Mouse (Mus musculus) adrenal gland, postnatal 14 days (tissue): ENCODE measurements around the gene Senp6. TPM values are rescaled to one million over a fixed set of nuclear protein-coding genes. Genes with fewer than 3 reads are reported as not detected.
"Not testable (repeated sequence)": the region's sequence is repeated elsewhere in the genome, so short reads cannot be mapped to it uniquely, and the experiment has no call there.

Source experiments
- DNase-seq: peaks from one replicate; pipeline ENCODE4 v3.0.0; 2021; ENCODE audit warnings: mixed read lengths
- total RNA-seq: library from RNA; stranded (reverse); gene quantifications from 2 replicates; pipeline ENCODE4 v1.2.3, GENCODE M21; 2021

Gene Senp6
- total RNA-seq, 1 experiment from 2014 or later = 110 TPM

DNA sequence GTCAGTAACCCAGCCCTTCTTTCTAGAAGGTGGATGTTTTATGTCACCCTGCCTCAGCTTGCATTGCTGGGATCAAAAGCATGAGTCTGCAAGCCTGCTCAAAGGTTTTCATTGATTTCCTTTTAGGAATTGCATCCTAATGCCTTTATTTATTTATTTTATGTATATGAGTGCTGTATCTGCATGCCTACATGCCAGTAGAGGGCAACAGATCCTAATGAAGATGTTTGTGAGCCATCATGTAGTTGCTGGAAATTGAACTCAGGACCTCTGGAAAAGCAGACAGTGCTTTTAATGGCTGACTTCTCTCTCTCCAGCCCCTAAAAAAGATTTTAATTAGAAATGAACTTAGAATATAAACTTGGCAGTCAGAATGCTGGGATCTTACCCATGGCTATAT lies 8.2 kb downstream of the Senp6 start:
- no peak for DNase-seq

DNA sequence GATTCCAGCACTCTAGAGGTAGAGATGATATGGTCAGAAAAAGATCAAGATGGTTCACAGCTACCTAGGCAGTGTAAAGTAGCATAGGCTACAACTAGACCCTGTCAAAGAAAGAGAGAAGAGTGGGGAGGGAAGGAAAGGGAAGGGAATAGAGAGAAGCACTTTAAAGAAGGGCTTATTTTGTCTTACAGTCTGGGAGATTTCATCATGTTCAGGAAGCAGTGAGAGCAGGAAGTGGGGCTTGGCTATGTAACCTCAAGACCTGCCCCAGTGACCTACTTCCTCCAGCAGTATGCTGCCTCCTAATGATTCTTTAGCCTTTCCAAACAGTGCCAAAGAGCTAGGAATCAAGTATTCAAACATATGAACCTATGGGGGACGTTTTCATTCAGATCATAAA lies 14.2 kb downstream of the Senp6 start:
- DNase-seq = no peak

DNA sequence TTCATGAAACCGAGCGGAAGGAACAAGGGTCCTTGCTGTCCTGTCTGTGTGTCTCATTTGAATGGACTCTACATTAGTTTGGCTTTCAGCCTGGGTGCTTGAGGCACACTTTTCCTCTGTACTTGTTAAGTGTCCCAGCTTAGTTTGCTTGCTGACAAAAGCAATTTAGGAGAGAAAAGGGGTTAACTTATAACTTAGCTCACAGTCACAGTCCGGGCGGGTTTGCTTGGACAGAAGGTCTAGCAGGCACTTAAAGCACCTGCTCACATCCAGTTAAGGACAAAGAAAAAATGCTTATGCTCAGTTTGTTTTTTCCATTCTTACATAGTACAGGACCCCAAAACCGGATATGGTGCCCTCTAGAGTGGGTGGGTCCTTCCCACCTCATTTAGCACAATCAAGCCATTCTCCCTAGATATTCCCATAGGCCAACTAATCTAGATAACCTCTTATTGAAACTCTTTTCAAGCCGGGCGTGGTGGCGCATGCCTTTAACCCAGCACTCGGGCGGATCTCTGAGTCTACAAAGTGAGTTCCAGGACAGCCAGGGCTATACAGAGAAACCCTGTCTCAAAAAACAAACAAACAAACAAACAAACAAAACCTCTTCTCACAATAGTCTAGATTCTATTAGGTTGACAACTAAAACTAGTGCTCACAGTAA lies 17.9 kb downstream of the Senp6 start:
- no peak for DNase-seq

DNA sequence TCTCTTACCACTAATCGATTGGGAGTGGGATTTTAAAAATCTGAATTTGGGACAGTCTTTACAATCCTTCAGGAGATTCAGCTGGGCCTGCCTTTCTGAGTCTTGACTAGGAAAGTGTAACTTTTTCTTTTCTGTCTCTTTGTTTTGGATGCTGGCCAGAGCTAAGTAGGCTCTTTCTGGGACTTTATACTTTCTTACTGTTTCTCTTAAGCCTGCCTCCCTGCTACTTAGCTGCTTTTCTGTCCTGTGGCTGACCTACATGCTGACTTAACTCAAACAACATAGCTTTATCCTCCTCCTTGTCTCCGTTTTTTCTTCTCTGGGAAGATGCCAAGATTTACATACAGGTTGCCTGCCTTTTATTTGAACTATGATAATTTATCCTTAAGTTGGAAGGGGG lies 19.0 kb downstream of the Senp6 start:
- no peak for DNase-seq

DNA sequence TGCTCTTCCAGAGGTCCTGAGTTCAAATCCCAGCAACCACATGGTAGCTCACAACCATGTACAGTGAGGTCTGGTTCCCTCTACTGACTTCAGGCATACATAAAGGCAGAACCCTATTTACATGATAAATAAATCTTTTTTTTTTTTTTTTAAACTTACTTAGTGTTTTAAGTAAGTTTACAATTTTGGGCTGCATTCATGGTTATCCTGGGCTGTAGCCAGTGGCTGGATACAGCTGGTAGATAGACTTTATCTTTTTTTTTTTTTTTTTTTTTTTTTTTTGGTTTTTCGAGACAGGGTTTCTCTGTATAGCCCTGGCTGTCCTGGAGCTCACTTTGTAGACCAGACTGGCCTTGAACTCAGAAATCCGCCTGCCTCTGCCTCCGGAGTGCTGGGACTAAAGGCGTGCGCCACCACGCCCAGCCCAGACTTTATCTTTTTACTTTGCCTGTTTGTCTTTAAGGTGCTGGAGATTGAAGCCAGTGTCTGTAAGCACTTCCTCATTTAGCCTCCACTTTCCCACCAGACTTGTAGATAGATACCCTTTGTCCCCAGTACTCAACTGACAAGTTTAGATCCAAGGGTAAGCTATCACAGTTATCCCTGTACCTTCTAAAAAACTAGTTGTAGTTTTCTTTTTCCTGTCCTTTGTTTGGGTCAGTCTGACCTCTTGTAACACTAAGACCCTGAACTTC lies 19.7 kb downstream of the Senp6 start:
- DNase-seq = not testable (repeated sequence)

DNA sequence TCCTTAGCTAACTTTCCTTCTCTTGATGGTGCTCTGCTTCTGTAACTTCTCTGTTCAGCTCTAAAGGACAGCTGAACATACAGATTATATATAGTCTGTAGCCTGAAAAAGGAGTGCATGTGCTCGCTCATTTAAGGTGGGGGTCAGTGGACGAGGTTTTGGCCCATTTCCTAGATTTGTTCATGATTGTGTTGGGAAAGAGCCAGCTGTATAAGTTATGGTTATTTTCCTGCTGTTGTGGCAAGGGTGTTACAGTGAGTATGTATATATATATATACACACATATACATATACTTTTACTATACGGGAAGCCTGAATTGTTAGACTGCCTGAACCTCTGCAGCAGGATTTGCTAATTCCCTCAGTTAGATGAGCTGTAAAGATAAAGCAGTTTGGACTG lies 22.7 kb downstream of the Senp6 start:
- no peak for DNase-seq

DNA sequence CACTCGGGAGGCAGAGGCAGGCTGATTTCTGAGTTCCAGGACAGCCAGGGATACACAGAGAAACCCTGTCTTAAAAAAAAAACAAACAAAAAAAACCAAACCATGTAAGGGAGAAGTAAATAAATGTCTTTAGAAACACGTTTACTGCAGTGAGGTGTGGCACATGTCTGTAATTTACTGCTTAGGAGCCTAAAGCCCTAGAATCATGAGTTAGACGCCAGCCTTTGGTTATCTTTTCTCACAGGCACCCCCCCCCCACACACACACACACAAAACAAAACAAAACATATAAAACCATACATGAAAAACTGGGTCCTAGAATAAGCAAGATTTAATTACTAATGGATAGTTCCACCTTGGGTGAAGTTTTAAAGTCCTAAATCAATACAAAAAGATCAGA lies 29.6 kb downstream of the Senp6 start:
- DNase-seq = no peak

DNA sequence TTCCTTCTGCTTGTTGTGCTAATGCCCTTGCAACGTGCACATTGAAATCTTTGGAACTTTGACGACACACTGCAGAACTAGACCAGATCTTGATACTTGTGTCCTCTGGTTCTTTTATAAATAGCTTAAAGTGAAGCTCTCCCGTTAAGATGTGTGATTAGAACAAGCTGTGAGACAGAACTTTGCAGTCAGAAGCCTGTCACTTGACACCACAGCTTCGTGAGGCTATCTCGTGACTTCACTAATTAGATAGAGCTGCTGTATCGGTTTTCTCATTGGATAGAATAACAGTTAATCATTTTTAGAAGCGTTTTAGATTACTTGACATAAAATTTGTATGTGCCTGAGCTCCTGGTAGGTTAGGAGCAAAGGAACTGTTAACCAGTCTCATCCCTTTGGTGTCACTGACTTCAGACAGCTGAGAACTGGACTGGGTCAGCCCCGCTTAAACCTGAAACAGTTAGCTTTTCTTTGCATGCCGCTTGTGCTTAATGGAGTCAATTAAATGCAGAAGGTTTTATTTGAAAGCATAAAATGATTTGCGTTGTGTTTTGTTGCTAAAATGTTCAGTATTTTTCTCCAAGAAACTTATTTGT lies 79.4 kb downstream of the Senp6 start:
- DNase-seq = no peak

DNA sequence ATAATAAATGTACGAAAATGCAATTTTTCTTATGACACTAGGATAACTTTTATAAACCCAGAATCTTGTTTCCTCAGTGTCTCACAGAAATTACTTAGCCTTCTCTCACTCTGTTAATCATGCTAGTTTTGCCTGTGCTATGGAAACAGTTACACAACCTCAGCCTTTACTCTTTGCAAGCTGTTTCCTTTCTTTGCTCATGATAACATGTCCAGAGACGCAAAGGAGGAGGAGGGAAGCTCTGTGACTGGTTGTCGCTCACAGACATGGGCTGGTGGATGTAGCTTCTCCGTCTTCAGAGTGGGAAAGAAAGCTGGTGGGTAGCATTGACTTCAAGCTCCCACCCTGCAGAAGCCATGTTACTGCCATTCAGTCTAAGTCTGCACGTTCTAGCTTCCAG lies 82.9 kb downstream of the Senp6 start:
- DNase-seq = no peak

DNA sequence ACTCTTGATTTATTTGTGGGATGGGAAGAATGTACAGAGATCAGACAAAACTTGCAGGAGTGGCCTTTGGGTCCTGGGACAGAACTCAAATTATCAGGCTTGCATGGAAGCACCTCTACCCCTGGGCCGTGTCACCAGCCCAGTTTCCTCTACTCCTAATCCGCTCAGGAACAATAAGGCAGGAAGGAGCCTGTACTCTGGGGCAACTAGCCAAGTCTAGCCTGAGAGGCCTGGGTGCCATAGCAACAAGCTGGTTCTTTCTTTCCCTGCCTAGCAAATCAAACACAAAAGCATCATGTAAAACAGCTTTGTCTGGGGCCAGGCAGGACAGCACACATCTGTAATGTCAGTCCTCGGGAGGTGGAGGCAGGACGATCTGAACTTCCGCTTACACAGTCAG lies 88.6 kb downstream of the Senp6 start:
- DNase-seq = peak; percentile 56

DNA sequence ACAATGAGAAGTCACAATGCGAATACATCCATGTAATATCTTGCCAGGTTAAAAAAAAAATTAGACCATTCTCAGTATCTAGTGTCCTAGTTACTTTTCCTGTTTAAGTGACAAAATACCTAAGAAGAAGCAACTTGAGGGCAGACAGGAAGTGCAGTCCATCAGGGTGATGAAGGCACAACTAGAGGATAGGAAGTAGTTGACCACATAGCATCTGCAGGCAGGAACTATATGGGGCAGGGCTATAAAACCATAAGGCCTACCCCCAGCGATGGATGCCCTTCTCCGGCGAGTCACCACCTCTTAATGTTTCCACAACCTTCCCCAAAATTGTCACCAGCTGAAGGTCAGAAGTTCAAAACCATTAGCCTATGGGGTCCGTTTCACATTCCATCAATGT lies 90.1 kb downstream of the Senp6 start:
- DNase-seq = no peak

DNA sequence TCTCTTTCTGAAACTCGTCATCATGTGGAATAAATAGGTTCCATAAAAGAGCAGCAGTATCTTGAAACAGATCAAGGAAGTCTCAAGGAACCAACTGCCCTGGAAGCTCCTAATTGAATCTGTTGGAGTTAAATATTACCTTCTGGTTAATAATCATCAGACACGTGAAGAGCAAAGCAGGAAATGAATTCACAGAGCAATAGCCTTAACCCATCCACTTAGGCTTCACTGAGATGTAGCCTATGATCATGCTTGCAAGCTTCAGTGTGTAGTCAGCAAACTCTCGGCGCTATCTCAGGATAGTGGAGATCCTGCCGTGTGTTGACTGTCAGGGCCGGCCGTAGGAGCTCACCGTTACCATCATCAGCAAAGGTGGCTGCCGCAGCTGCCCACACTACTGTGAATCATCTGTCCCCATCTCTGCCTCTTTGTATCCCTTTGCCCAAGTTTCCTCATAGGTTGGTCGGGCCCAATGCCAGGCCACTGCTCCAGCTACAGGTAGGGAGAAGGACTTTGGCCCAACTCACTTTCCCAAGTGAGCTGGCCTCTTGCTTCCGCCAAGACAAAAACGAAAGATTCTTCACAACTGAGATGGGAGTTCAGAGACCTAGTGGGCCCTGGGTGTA lies 91.2 kb downstream of the Senp6 start:
- DNase-seq = no peak

DNA sequence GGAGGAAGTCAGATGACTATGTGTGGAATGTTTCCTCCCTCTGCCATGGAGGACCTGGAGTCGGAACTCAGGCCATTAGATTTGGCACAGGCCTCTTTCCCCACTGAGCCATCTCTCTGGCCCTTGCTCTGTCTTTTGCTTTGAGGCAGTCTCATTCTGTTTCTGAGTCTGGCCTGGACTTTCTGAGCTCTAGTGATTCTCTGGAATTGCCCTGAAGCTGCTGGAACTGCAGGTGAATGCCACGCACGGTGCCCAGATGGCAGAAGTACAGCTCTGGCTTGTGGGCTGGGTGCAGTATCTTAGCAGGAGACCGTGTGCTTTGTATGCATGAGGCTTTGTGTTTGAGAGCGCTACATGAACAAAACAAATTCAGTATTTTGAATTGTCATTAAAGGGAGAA lies 92.2 kb downstream of the Senp6 start:
- no peak for DNase-seq

DNA sequence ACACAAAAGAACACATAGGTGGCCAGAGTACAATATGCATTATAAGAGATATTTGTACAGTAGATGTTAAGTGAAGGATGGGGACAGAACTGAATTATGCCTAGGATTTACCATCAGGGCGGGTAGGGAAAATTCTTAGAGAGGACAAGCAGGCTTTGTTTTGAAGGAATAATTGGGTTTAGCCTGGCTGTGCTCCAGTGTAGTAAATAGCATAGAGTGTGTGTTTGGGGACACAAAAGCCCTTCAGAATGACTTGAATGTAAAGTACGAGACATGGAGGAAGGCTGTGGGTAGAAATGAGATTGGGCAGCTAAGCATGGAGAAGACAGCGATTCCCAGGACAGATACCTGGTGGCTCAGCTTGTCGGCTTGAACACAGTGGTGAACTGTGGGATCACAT lies 94.7 kb downstream of the Senp6 start:
- DNase-seq = no peak

DNA sequence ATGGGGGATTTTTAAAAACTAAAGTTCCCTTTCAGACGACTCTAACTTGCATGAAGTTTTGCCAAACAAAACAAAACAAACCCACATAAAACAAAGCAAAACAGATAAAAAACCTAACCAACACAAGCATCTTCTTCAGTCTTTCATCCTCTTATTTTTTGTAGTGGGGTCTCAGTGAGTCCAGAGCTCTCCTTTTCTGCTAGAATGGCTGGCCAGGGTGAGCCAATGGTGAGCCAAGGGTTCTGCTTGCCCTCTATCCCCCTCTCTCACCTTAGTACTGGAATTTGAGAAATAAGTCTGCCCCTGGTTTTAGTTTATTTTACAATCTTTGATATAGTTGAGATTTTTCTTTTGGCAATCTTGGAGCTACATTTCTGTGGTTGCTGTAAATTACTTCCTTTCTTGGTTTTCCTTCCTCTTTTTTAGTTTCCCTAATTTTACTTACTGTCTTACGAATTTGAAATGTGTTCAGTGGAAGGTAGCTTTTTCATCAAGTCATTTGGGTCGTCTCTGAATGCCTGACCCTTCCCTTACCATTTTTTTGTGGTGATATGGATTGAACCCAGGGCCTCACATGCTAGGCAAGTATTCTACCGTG lies 96.5 kb downstream of the Senp6 start:
- DNase-seq = no peak

DNA sequence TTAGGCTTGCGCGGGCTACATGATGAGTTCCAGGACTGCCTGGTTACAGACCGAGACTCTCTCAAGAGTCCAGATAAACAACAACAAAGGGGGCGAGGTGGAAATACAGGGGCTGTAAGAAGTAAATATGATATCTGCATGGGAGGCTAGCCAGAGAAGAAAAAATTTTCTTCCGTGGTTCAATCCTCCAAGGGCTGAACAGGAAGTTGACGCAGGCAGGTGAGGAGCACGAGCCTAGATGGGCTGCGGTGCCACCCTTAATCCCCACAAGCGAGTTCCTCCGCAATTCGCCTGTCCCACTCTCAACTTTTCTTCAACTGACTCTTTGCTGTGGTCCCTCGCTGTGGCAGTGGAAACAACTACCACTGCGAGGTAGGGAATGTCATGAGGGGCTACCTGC lies 97.5 kb downstream of the Senp6 start:
- no peak for DNase-seq

DNA sequence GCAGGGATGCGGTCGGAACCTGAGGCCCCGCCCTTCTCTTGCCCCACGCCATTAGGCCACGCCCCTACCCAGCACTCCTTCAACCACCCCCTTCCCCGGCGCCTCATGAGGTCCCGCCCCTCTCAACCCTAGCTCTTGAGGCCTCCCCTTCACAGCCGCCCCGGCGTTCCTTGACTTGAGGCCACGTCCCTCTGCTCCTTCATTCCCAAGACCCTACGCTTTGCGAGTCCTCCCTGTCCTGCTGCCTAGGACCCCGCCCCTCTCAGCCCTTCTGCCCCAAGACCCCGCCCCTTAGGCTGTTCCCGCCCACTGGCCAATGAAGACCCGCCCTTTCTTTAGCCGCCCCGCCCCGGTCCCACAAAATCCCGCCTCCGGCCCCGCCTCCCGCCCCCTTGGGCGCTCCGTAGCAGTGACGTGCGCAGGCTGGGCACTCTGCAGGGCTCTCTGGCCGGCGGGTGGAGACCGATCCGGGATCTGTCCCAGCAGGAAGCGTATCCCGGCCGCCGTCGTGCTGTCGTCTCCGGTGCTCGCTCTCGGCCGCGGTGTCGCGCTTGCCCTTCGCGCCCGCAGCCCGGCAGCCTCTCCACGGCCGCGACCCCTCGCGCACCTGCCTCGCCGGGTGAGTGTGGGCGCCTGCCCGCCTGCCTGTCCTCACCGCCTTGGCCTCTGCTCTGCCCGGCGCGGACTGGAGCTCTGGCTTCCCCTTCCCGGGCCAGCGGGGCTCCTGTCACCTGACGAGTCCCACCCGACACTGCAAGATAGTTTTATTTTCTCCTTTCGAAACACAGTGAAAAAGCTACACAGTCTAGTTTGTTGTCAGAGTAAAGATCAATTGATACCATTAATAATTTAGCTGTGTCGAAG lies 98.1 kb downstream of the Senp6 start, which contains the start of gene Myo6:
Gene Myo6 (plus strand): TSS at position 421 of the 864 bp plus-strand sequence.
- peak; percentile 98 for DNase-seq

DNA sequence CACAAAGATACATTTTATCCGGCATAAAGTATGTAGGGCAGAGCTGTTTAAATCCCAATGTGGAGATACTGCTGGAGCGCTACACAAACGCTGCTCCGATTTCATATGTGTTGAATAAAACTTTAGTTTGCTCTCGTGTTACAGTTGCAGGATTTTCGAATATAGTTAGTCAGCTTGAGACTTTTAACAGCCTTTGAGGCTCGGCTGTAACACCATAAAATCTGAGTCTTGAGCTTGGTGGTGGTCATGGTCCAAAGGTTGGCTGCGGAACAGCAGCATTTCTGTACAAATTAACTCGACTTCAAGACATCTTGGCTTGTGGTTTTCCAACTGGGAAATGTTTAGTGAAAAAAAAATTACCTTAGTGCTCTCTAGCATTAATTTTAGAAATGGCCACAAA lies 99.0 kb downstream of the Senp6 start:
- no peak for DNase-seq

DNA sequence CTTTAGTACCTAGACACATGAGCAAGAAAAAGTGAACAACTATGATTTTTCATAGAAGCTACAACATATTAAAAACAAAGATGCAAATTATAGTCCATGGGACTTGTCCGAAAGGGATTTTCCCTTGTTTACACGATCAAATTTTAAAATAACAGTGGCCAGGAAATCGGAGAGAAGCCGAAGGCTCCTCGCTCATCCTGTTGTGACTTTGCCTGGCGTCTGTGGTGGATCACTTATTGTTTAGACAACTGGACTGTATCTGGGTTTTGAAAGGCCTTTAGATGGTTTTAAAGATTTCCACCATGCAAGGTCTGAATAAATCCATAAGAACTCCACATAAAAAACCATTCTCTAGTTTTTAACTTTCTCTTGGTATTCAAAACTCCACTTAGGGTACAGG lies 99.7 kb downstream of the Senp6 start:
- no peak for DNase-seq

DNA sequence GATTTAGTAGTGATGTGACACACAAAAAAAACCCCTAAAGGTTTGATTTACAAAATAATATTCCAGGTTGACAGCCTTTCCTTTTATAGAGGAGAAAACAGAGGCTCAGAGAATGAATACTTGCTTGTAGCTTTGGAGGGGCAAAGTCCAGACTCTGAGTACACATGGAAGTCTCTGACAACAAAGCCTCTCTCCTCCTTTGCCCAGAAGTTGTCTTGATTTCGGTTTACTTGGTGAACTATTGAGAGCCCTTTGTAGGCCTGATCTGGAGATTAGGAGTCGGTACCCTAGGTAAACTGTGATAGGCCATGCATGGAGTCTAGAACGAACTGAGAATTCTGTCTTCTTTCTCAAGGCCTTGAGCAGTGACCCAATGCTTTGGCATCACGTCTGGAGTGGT lies 100.4 kb downstream of the Senp6 start:
- no peak for DNase-seq

DNA sequence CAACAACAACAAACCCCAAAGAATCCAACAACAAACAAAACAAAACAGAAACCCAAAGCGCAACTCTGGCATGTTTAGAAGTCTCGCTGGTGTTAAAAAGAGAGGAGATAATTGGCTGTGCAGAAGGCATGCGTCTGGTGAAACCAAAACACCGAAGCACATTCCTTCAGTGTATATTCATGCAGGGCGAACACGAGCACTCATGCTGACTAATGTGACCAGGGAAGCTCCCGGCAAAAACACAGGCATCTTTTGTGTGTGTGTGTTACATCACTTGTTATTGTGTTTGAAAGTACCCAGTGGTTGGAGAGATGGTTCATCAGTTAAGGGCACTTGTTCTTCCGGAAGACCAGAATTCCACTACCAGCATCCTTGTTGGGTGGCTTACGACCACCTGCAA lies 102.8 kb downstream of the Senp6 start:
- no peak for DNase-seq

DNA sequence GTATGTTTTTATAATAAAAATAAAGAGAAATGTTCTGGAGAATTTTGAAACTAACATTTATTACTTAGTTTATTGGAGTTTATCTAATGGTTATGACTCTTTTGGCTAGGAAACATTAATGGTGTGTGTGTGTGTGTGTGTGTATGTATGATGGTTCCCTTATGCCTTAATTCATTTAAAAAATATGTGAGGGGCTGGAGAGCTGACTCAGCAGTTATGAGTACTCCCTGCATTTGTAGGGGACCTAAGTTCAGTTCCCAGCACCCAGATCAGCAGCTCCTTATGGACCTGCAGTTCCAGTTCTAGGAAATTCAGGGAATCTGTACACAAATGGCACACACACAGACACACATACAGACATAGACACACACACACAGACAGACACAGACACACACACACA lies 104.5 kb downstream of the Senp6 start:
- DNase-seq = no peak
